Mouse (Mus musculus) erythroblast, adult 5-6 weeks (primary cell): ENCODE data around the gene Rac3. TPM values are rescaled to one million over a fixed set of nuclear protein-coding genes. Genes with fewer than 3 reads are reported as not detected.
"Not testable (repeated sequence)": the region's sequence is repeated elsewhere in the genome, so short reads cannot be mapped to it uniquely, and the experiment has no call there.

Experiments
- ATAC-seq: replicated peaks from 2 replicates; pipeline ENCODE4 v1.8.0; 2016; ENCODE audit warnings: moderate number of reproducible peaks, mild to moderate bottlenecking, moderate TSS enrichment, inconsistent platforms; ENCODE audit not compliant: poor library complexity, low FRiP score, severe bottlenecking
- total RNA-seq, 2 experiments: library from RNA; stranded (forward) in 1 of 2; stranded (reverse) in 1 of 2; fragments of 150-400 nt in 1 of 2; fragments of 200-764, 138-1000 nt in 1 of 2; gene quantifications; 2 replicates each; pipeline versions ENCODE4 v1.2.3 to v1.2.4; 2015 to 2017; ENCODE audit warnings: low replicate concordance in 2 of 2

Gene Rac3
- total RNA-seq, 2 experiments from 2014 or later = 3.3 TPM; not detected in 1

DNA sequence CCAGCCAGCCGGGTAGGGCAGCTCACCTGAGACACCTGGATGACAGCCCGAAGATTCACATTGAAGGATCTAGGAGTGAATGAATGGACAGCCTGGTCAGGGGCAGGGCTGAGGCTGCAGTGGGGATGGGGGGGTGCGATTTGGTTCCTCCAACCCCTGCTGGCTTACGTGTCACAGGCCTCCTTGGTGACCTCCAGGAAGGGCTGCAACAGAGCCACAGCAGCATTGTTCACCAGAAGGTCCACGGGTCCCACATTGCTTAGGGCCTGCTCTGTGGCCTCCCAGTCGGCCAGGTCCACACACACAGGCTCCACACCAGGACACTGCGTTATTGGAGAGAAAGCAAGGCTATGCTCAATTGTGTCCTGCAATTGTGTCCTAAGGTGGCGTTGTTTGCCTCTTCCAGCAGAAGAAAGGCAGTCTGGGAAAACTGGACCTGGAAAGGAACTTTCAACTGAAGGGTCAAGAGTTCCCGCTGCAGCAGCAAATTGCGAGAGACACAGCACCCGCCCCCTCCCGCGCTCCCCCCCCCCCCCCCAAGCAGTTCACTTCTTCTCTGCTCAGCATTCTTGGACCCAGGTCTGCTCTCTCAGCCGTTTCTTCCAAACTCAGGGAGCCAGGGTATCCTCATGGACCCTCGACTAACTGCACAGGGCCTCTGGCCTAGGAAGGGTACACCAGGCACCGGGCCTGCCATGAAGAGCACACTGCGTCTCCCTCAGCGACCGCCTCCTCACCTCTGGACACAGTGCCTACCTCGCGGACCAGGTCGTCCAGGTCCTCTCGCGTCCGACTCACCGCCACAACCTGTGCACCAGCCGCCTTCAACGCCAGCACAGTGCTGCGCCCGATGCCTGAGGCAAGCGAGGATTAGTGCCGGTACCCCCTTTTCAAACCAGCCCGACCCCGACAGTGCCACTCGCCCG lies 5.2 kb downstream of the Rac3 start:
- peak; percentile 8; the same call in 1 of the 2 replicates for ATAC-seq

GRCm38 (mm10) chr11:120727169-120727527 lies 5.9 kb downstream of the Rac3 start, which contains the start of gene Dcxr:
TSS of gene Dcxr (minus strand) at chr11:120727281.
- ATAC-seq = peak; percentile 68

DNA sequence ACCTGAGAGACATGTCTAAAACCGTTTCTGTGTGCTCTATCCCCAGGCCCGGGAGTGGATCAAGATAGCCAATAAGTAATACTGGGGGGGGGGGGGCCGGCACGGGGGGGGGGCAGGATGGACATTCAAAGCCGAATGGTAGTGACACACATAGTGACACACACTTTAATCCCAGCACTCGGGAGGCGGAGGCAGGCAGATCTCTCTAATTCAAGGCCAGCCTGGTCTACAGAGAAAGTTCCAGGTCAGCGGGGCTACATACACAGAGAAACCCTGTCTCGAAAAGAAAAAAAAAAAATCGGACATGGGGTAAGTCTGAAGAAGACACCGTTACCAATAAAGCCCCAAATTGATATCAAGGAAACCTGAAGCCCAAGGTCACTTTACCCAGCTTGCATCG lies 6.3 kb downstream of the Rac3 start:
- no peak for ATAC-seq

- ATAC-seq = no peak
Measured at GRCm38 (mm10) chr11:120728530-120729240, 7.4 kb downstream of the Rac3 start.

GRCm38 (mm10) chr11:120729432-120730050 lies 8.3 kb downstream of the Rac3 start:
- ATAC-seq = not testable (repeated sequence)

DNA sequence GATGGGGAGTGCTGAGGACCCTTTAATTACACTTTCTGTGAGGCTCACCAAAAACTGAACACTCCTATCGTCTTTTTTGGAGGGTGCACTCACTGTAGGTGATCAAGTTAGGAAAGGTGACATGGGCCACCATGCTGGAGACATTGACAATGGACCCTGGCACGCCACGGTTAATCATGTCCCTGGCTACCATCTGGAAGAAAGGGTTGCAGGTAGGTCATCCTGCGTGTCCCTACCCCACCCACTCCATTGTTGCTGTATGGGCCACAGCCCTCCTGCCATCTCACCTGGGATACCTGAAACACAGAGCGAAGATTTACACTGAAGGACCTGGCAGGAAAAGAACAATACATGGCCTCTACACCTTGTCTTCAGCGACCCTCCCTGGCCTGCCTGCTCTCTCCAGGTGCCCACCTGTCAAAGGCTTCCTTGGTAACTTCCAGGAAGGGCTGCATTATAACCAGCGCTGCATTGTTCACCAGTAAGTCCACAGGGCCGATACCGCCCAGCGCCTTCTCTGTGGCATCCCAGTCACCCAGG lies 9.1 kb downstream of the Rac3 start:
- no peak for ATAC-seq

DNA sequence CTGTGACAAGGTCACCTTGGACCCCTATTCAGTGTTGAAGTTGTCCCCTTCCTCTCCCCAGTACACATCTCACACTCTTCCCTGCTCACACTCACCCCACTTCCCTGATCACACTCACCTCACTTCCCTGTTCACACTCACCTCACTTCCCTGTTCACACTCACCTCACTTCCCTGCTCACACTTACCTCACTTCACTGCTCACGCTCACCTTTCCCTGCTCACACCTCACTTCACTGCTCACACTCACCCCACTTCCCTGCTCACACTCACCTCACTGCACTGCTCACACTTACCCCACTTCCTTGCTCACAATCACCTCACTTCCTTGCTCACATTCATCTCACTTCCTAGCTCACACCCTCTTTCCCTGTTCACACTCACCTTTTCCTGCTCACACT lies 10.1 kb downstream of the Rac3 start:
- ATAC-seq = no peak

DNA sequence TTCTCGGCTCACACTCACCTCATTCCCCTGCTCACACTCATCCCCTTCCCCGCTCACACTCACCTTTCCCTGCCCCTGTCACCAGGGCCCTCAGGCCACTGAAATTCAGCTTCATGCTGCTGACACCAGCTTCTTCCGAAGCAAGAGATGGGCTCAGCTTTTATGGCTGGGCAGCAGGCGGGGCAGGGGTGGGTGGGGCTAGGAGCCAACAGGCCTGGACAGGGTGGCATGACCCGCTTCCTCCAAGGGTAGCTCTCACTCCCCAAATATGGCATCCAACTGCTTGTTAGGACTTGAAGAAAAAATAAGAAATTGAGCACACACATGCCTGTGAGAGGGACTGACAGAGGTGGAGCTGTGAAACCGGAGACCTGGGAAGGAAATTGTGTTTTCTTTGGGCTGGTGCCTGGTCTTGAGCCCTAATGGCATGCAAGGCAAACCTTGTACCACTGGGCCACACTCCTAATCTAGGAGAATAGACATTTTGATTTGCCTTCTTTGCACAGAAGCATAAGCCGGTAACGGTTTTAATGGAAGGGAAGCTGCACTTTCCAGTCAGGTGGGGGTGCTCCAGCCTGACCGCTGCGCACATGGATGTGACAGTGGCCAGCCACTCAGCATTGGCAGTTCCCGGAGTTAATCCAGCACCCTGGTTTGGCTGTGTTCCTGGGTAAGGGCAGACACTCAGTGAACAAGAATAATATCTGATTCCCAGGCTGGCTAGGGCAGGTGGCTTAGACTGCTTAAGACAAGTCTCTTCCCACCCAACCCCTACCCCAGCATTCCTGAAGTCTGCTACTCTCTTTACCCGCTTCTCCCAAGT lies 10.8 kb downstream of the Rac3 start, which contains the start of gene Cbr2:
Gene Cbr2 (minus strand): TSS at position 257 of the 823 bp plus-strand sequence.
- ATAC-seq = no peak

GRCm38 (mm10) chr11:120733521-120733920 lies 12.3 kb downstream of the Rac3 start:
- no peak for ATAC-seq

DNA sequence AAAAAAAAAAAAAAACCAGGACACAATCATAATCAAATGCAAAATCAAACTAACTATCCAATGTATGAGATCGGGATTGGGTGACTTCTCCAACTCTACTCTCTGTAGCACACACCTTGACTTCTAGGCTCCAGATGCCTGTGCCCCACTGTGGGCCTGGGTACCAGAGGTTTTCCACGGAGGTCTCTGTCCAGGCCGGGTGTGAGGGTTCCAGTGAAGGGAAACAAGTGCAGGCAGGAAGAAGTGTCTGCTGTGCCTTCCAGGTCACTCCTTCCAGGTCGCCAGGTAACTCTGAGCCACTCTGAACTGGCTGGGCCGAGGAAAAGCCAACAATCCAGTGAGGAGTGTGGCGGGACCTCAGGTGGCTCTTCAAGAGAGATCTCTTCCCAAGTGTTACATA lies 15.2 kb downstream of the Rac3 start:
- ATAC-seq = no peak

DNA sequence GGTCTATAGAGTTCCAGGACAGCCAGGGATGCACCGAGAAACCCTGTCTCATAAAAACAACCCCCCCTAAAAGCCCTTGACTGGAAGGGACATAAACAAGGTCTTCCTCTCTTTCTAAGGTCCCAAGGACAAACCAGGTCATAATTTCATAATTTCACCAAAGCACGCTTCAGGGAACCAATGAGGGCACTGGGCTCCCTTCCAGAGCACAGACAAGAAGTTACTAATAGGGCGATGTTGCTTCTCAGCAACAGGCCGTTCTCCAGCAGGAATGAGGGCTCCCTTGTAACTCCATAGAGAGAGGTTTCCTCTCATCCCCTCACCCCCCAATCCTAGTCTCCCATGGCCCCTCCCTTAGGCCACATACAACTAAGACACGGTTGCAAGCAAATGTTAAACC lies 19.7 kb downstream of the Rac3 start:
- ATAC-seq = no peak

DNA sequence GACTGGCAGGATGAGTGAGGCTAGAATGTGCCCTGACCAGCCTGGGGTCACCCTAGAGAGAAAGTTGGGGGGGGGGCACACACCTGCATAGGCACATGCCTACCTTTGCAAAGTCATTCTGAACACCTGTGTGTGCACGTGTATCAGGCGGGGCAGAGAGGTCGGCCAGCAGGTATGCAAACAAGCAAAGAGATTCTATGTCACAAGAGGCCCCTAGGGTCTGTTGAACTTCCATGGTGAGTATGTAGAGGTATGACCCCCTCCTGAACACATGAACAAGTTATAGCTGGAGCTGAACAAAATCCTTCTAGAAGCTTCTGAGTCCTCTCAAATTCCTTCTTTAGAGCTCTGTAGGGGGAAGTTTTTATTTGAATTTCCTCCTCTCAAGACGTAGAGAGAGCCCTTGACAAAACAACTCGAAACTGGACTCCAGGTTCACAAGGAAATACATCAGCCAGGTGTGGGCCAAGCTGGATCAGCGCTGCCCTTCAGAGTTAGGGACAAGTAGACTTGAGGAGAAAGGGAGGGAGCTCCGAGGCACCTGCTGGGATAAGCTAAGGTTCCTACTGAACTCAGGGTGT lies 22.9 kb downstream of the Rac3 start:
- ATAC-seq = no peak

DNA sequence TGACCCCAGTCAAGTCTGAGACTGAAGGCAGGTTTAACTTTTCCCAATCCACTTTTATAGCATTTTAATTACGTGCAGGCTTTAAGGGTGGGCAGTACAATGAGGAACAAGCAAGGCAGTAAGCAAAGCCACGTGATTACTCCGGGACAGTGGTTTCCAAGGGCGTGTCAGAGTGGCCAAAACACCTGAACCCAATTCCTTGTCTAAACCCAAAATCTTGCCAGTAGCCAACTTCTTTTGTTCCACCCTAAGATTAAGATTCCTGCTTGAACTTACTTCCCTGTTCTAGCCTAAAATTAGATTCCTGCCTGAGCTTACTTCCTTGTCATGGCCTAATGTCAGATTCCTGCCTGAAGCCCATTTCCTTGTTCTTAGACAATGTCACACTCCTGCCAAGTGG lies 26.7 kb downstream of the Rac3 start:
- no peak for ATAC-seq

GRCm38 (mm10) chr11:120749430-120749829 lies 28.2 kb downstream of the Rac3 start:
- peak; percentile 73; the same call in 1 of the 2 replicates for ATAC-seq

GRCm38 (mm10) chr11:120751606-120752005 lies 30.3 kb downstream of the Rac3 start:
- no peak for ATAC-seq

GRCm38 (mm10) chr11:120760236-120760635 lies 39.0 kb downstream of the Rac3 start:
- no peak for ATAC-seq

DNA sequence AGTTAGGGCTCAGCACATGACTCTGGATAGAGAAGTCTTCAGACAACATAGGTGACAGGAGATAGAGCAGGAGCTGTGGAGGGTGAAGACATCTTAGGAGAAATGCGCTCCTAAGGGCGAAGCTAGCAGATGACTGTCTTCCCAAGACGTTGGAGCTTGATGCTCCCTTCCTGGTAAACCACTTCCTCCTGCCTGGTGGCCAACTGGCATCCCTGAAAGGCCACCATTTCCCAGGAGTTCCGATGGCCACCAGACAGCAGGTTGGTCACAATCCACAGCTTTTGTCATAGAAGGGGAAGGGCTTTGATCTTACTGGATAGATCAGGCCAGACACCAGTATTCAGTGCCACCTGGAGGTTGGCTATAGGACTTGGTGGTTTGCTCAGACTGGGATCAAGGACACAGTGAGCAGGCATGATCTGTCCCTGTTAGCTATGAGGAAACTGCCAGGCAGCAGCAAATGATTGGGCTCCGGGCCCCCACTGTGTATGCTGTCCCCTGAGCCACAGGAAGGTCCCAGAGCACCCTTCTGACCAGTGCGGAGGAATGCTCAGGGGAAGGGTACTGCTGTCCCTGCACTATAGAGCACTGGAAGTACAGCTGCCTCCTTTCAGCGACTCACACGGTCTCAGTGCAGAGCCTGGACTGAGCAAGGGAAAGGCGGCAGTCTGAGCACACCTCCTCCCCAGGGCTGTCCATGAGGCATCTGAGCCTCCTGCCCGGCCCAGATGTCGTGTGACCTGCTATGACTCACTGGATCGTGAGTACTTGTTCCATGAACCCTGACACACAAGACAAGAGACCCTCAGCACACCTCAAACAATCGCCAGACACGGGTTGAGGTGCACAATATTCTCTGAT lies 40.8 kb downstream of the Rac3 start:
- no peak for ATAC-seq

DNA sequence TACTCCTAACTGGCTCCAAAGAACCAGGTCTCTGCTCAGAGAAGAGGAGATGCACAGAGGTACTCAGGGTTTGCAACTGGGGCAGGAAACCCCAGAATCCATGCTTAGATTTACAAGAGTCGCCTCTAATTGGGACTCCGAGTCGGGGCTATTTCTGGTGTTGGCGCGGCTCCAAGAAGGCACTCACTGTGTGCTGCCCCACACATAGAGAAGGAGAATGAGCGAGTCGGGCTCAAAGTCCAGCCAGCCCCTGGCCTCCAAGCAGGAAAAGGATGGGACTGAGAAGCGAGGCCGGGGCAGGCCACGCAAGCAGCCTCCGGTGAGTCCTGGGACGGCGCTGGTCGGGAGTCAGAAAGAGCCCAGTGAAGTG lies 41.4 kb downstream of the Rac3 start, which contains the start of gene Hmga1b:
Gene Hmga1b (plus strand): TSS at position 123 of the 370 bp plus-strand sequence.
- not testable (repeated sequence) for ATAC-seq
